8 mouse cellular contexts compared by ENCODE assay signal in genomic region chr11:23306764-23307565, GRCm38 (mm10). TPM values are rescaled to one million over a fixed set of nuclear protein-coding genes. Genes with fewer than 3 reads are reported as not detected.
DNase-seq lines count a peak whose midpoint lies in the region; ATAC-seq and TF ChIP-seq lines count a peak whose summit lies in the region.

TSS of gene Usp34 (plus strand) at chr11:23306895.

- TF ChIP-seq POLR2A in bone marrow, adult 2 months (IDR thresholded peaks at IDR 0.05; ENCODE audit: borderline replicate concordance, control insufficient read depth, low read depth, low read length): no peak

- H3K4me2 ChIP-seq in heart, embryonic 11.5 days: peak within 1 kb of the TSS; percentile 74
- H3K4me2 ChIP-seq in kidney, embryonic 16.5 days (replicated peaks; ENCODE audit: low read depth, low read length): peak within 1 kb of the TSS; percentile 75
- H3K4me2 ChIP-seq in liver, embryonic 13.5 days: peak within 1 kb of the TSS; percentile 82
- peak within 1 kb of the TSS; percentile 68 for H3K4me2 ChIP-seq in stomach, embryonic 15.5 days

- no peaks in the 10 kb centered on the region for H3K4me1 ChIP-seq in bone marrow, adult 2 months (ENCODE audit: control insufficient read depth, insufficient read depth, low read length)
- peaks cover 5% of the 10 kb centered on the region for H3K4me1 ChIP-seq in heart, embryonic 11.5 days (ENCODE audit: control insufficient read depth, insufficient read depth, low read length)
- H3K4me1 ChIP-seq in kidney, embryonic 16.5 days (ENCODE audit: insufficient read depth, low read length): peaks cover 10% of the 10 kb centered on the region; the same call in 1 of the 2 replicates
- H3K4me1 ChIP-seq in liver, embryonic 13.5 days (replicated peaks): peaks cover 41% of the 10 kb centered on the region
- peaks cover 9% of the 10 kb centered on the region; the same call in 1 of the 2 replicates for H3K4me1 ChIP-seq in stomach, embryonic 15.5 days

- H3K36me3 ChIP-seq in C2C12 (ENCODE audit: control insufficient read depth, insufficient read depth): peaks cover 8% of the 10 kb centered on the region
- peaks cover 3% of the 10 kb centered on the region; the same call in 1 of the 2 replicates for H3K36me3 ChIP-seq in heart, embryonic 11.5 days (ENCODE audit: control insufficient read depth, insufficient read depth, low read length)
- H3K36me3 ChIP-seq in kidney, embryonic 16.5 days (ENCODE audit: insufficient read depth, low read length): no peaks in the 10 kb centered on the region
- H3K36me3 ChIP-seq in liver, embryonic 13.5 days: peaks cover 12% of the 10 kb centered on the region; the same call in 1 of the 2 replicates
- no peaks in the 10 kb centered on the region for H3K36me3 ChIP-seq in stomach, embryonic 15.5 days

- TF ChIP-seq CTCF in C2C12 (IDR thresholded peaks at IDR 0.05; ENCODE audit: control insufficient read depth, insufficient read depth, insufficient read length): no peak
- no peak for TF ChIP-seq CTCF in bone marrow, adult 2 months (IDR thresholded peaks at IDR 0.05; ENCODE audit: control insufficient read depth, insufficient read depth, low read length)

- peak within 1 kb of the TSS; percentile 99 for H3K27ac ChIP-seq in bone marrow, adult 2 months (ENCODE audit: control insufficient read depth, insufficient read depth, low read depth, low read length, poor library complexity)
- H3K27ac ChIP-seq in heart, embryonic 11.5 days (ENCODE audit: low read depth, low read length): peak within 1 kb of the TSS; percentile 99
- H3K27ac ChIP-seq in kidney, embryonic 16.5 days (ENCODE audit: low read length): peak within 1 kb of the TSS; percentile 99
- peak within 1 kb of the TSS; percentile 98 for H3K27ac ChIP-seq in liver, embryonic 13.5 days
- peak within 1 kb of the TSS; percentile 98 for H3K27ac ChIP-seq in stomach, embryonic 15.5 days

- ATAC-seq in erythroblast, adult 5-6 weeks (replicated peaks; ENCODE audit: low FRiP score, poor library complexity, severe bottlenecking): peak; percentile 32
- peak; percentile 67 for ATAC-seq in heart, embryonic 11.5 days (replicated peaks; ENCODE audit: insufficient number of reproducible peaks, low FRiP score, low TSS enrichment)
- peak; percentile 66 for ATAC-seq in kidney, embryonic 16.5 days (ENCODE audit: low FRiP score, low TSS enrichment)
- ATAC-seq in liver, embryonic 13.5 days (ENCODE audit: low read depth): peak; percentile 56
- ATAC-seq in stomach, embryonic 15.5 days (ENCODE audit: insufficient read depth, low FRiP score, low read depth): peak; percentile 57

- no peaks in the 10 kb centered on the region for H3K27me3 ChIP-seq in C2C12 (ENCODE audit: control insufficient read depth, insufficient read depth, insufficient read length)
- H3K27me3 ChIP-seq in heart, embryonic 11.5 days (ENCODE audit: control insufficient read depth, insufficient read depth, low read length): no peaks in the 10 kb centered on the region
- no peaks in the 10 kb centered on the region for H3K27me3 ChIP-seq in kidney, embryonic 16.5 days (ENCODE audit: insufficient read depth, low read length)
- no peaks in the 10 kb centered on the region for H3K27me3 ChIP-seq in liver, embryonic 13.5 days
- no peaks in the 10 kb centered on the region for H3K27me3 ChIP-seq in stomach, embryonic 15.5 days (replicated peaks)

- H3K79me2 ChIP-seq in C2C12 (ENCODE audit: control insufficient read depth, insufficient read depth): peaks cover 53% of the 10 kb centered on the region

- peak; percentile 39 for DNase-seq in liver, embryonic 13.5 days
- DNase-seq in neural tube, embryonic 10.5 days (ENCODE audit: extremely low spot score, low spot score): peak; percentile 80

- under 1% methylated on average over 66 of the region's 80 CpGs for WGBS in bone marrow, adult 2 months
- WGBS in heart, embryonic 11.5 days (ENCODE audit: insufficient replicate concordance): under 1% methylated on average over 59 of the region's 80 CpGs
- WGBS in kidney, embryonic 16.5 days: under 1% methylated on average over 43 of the region's 80 CpGs
- under 1% methylated on average over 52 of the region's 80 CpGs for WGBS in liver, embryonic 13.5 days (ENCODE audit: insufficient replicate concordance)
- under 1% methylated on average over 46 of the region's 80 CpGs for WGBS in stomach, embryonic 15.5 days

- H3K9me3 ChIP-seq in heart, embryonic 11.5 days (replicated peaks; ENCODE audit: control insufficient read depth, low read length): no peaks in the 10 kb centered on the region
- no peaks in the 10 kb centered on the region for H3K9me3 ChIP-seq in kidney, embryonic 16.5 days (ENCODE audit: low read length)
- no peaks in the 10 kb centered on the region for H3K9me3 ChIP-seq in liver, embryonic 13.5 days (replicated peaks)
- no peaks in the 10 kb centered on the region for H3K9me3 ChIP-seq in stomach, embryonic 15.5 days

- peak within 1 kb of the TSS; percentile 97 for H3K9ac ChIP-seq in heart, embryonic 11.5 days (ENCODE audit: low read depth, low read length)
- H3K9ac ChIP-seq in kidney, embryonic 16.5 days (replicated peaks; ENCODE audit: low read length): peak within 1 kb of the TSS; percentile 94
- peak within 1 kb of the TSS; percentile 98 for H3K9ac ChIP-seq in liver, embryonic 13.5 days
- peak within 1 kb of the TSS; percentile 95 for H3K9ac ChIP-seq in stomach, embryonic 15.5 days

- H3ac ChIP-seq in C2C12 (ENCODE audit: control insufficient read depth, insufficient read length, low read depth): peak within 1 kb of the TSS; percentile 83

- H3K79me3 ChIP-seq in C2C12 (ENCODE audit: low read depth): peaks cover 50% of the 10 kb centered on the region

- H3K4me3 ChIP-seq in C2C12 (ENCODE audit: insufficient read depth, poor library complexity, severe bottlenecking): peak within 1 kb of the TSS; percentile 97
- H3K4me3 ChIP-seq in bone marrow, adult 2 months (replicated peaks; ENCODE audit: control insufficient read depth, low read depth, low read length): peak within 1 kb of the TSS; percentile 95
- H3K4me3 ChIP-seq in heart, embryonic 11.5 days (ENCODE audit: low read depth, low read length): peak within 1 kb of the TSS; percentile 97
- H3K4me3 ChIP-seq in kidney, embryonic 16.5 days (ENCODE audit: low read length): peak within 1 kb of the TSS; percentile 87
- H3K4me3 ChIP-seq in liver, embryonic 13.5 days (replicated peaks): peak within 1 kb of the TSS; percentile 98
- H3K4me3 ChIP-seq in stomach, embryonic 15.5 days (replicated peaks): peak within 1 kb of the TSS; percentile 95

TF ChIP-seq in C2C12, 6 proteins besides CTCF, POLR2A, EP300 and RAD21:
- TF ChIP-seq MAX (IDR thresholded peaks at IDR 0.05): no peak
- no peak for TF ChIP-seq CEBPB (IDR thresholded peaks at IDR 0.05; ENCODE audit: low read depth)

RNA-seq across cellular contexts. Expression of gene Usp34, which starts in this region (rescaled TPM):
- 8.4 TPM for polyA plus RNA-seq in C2C12 (2012; fragmentation: generic; extraction: Trizol)
- polyA plus RNA-seq in bone marrow, adult 2 months (2011; ENCODE audit: insufficient read depth, insufficient read length, low replicate concordance, missing spikeins): 14.6 and 23.5 TPM in 2 replicates
- total RNA-seq in erythroblast, adult 5-6 weeks (2015; ENCODE audit: low replicate concordance): 26.5 and 35.5 TPM in 2 replicates
- total RNA-seq in erythroblast, adult 5-6 weeks (2017; ENCODE audit: low replicate concordance): 32.8 and 38.6 TPM in 2 replicates
- polyA plus RNA-seq in heart, embryonic 11.5 days (2014; fragmentation: Nextera tagmentation; extraction: Ambion mirVana): 23.7 and 26.8 TPM in 2 replicates
- 22.4 and 22.5 TPM in 2 replicates for polyA plus RNA-seq in kidney, embryonic 16.5 days (2015; fragmentation: Nextera tagmentation; extraction: Ambion mirVana)
- polyA plus RNA-seq in liver, embryonic 13.5 days (2015; fragmentation: Nextera tagmentation; extraction: Ambion mirVana): 9.4 and 9.5 TPM in 2 replicates
- 23.5 and 25.1 TPM in 2 replicates for polyA plus RNA-seq in stomach, embryonic 15.5 days (2015; fragmentation: Nextera tagmentation; extraction: Ambion mirVana)

Comparison
In these comparisons a context has a peak if more than half of its experiments do, and no peak if none do; other contexts are left out.
1. Peak in every context shown above with its lines: DNase-seq, ATAC-seq, H3K4me3 ChIP-seq and H3K27ac ChIP-seq.